Mouse (Mus musculus): ENCODE measurements around the gene Itm2b.

GRCm38 (mm10) chr14:73394263-73395006 is 9.3 kb upstream of the Itm2b start:
- TF ChIP-seq POLR2A (IDR thresholded peaks at IDR 0.05; ENCODE audit: extremely low read depth, insufficient read depth, low read length), result no peak
- TF ChIP-seq CTCF (IDR thresholded peaks at IDR 0.05; ENCODE audit: low read depth, low read length), result no peak
